Mouse (Mus musculus): ENCODE measurements around the gene Bcor. TPM values are rescaled to one million over a fixed set of nuclear protein-coding genes. Genes with fewer than 3 reads are reported as not detected.

The Bcor gene
- total and polyA plus RNA-seq, 3 experiments, result 44.6 to 88.7 (median 61.6) TPM

- no peaks in the 10 kb centered on the region for H3K9me3 ChIP-seq (replicated peaks; ENCODE audit: insufficient read depth, low read length)
- H3K79me2 ChIP-seq (ENCODE audit: control insufficient read depth, insufficient read depth, low read length, poor library complexity), result peaks cover 34% of the 10 kb centered on the region
- no peaks in the 10 kb centered on the region for H3K27me3 ChIP-seq (ENCODE audit: control insufficient read depth in 1 of 2, insufficient read depth in 2 of 2, low read length in 2 of 2)
- peak overlapping the region; percentile 84 for H3K27ac ChIP-seq (ENCODE audit: control insufficient read depth, low read depth, low read length)
- H3K9ac ChIP-seq (ENCODE audit: control insufficient read depth, low read depth, low read length, poor library complexity, severe bottlenecking), result peak overlapping the region; percentile 82
- peaks cover 0 to 31% of the 10 kb centered on the region in 2 experiments for H3K4me1 ChIP-seq (ENCODE audit: control insufficient read depth in 1 of 2, insufficient read depth in 2 of 2, low read length in 2 of 2)
- DNase-seq (ENCODE audit: low read depth, low spot score), result peak; percentile 62
- TF ChIP-seq ZKSCAN1 (IDR thresholded peaks at IDR 0.05; ENCODE audit: low read depth, low read length) (no peak), TBP (IDR thresholded peaks at IDR 0.05; ENCODE audit: low read depth, low read length) (peak; percentile 27; the same call in 1 of the 2 replicates), MYC (IDR thresholded peaks at IDR 0.05; ENCODE audit: low read depth, low read length) (no peak)
- H3K4me3 ChIP-seq (ENCODE audit: control insufficient read depth in 1 of 2, insufficient read depth in 1 of 2, low read depth in 2 of 2, low read length in 2 of 2), result peak overlapping the region; percentile 64 to 67
- peaks cover 0 to 20% of the 10 kb centered on the region in 2 experiments; a peak in 2 of 4 replicates for H3K36me3 ChIP-seq (ENCODE audit: control insufficient read depth in 1 of 2, insufficient read depth in 2 of 2, low read length in 2 of 2)
These were observed 30.0 kb downstream of the Bcor start for GRCm38 (mm10) chrX:12129828-12130809.

DNA sequence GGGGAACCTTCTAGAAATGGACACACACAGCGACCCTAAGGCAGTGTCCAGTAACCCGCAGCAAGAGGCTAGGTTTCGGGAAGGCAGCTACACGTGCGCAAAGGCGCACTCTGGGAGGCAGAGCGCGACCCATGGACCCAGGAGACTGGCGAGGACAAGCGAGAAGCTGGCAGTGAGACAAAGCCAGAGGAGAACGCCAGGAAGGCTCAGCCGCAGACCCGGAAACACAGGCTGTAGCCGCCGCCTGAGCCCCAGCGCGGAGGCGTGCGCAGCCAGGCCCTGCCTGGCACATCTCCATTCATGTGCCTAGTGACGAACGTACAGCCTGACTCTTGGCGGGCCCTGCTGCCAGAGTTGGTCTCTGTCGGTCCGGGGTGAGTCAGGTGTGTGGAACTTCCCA lies 30.9 kb downstream of the Bcor start:
- H3K79me2 ChIP-seq (ENCODE audit: control insufficient read depth, insufficient read depth, low read length, poor library complexity), result peaks cover 41% of the 10 kb centered on the region
- DNase-seq (ENCODE audit: low read depth, low spot score), result peak; percentile 85
- H3K27ac ChIP-seq (ENCODE audit: control insufficient read depth, low read depth, low read length), result peak overlapping the region; percentile 84
- H3K36me3 ChIP-seq (ENCODE audit: control insufficient read depth in 1 of 2, insufficient read depth in 2 of 2, low read length in 2 of 2), result peaks cover 0 to 29% of the 10 kb centered on the region in 2 experiments; a peak in 2 of 4 replicates
- H3K9ac ChIP-seq (ENCODE audit: control insufficient read depth, low read depth, low read length, poor library complexity, severe bottlenecking), result peak overlapping the region; percentile 82
- no peaks in the 10 kb centered on the region for H3K27me3 ChIP-seq (ENCODE audit: control insufficient read depth in 1 of 2, insufficient read depth in 2 of 2, low read length in 2 of 2)
- peak overlapping the region; percentile 64 to 67 for H3K4me3 ChIP-seq (ENCODE audit: control insufficient read depth in 1 of 2, insufficient read depth in 1 of 2, low read depth in 2 of 2, low read length in 2 of 2)
- peaks cover under 1 to 39% of the 10 kb centered on the region in 2 experiments for H3K4me1 ChIP-seq (ENCODE audit: control insufficient read depth in 1 of 2, insufficient read depth in 2 of 2, low read length in 2 of 2)
- H3K9me3 ChIP-seq (replicated peaks; ENCODE audit: insufficient read depth, low read length), result no peaks in the 10 kb centered on the region
- TF ChIP-seq MEF2A (IDR thresholded peaks at IDR 0.05; ENCODE audit: extremely low read depth, insufficient replicate concordance, low read depth, low read length, poor library complexity, severe bottlenecking) (no peak), BHLHE40 (IDR thresholded peaks at IDR 0.05; ENCODE audit: borderline replicate concordance, low read depth, low read length) (peak; percentile 87), TBP (IDR thresholded peaks at IDR 0.05; ENCODE audit: low read depth, low read length) (peak; percentile 58), CHD2 (IDR thresholded peaks at IDR 0.05; ENCODE audit: low read length) (no peak), ZMIZ1 (IDR thresholded peaks at IDR 0.05; ENCODE audit: low read depth, low read length) (peak; percentile 43; the same call in 1 of the 2 replicates), E2F4 (IDR thresholded peaks at IDR 0.05; ENCODE audit: borderline replicate concordance, low read depth, low read length) (no peak), NELFE (IDR thresholded peaks at IDR 0.05; ENCODE audit: low read depth, low read length) (peak; percentile 61), RAD21 (IDR thresholded peaks at IDR 0.05; ENCODE audit: low read depth, low read length) (no peak), ZNF384 (IDR thresholded peaks at IDR 0.05; ENCODE audit: low read depth, low read length) (no peak), POLR2AphosphoS2 (IDR thresholded peaks at IDR 0.05; ENCODE audit: low read length) (no peak), CHD1 (IDR thresholded peaks at IDR 0.05; ENCODE audit: low read depth, low read length) (peak; percentile 89; the same call in 1 of the 2 replicates), ZKSCAN1 (IDR thresholded peaks at IDR 0.05; ENCODE audit: low read depth, low read length) (no peak), POLR2A (IDR thresholded peaks at IDR 0.05; ENCODE audit: control insufficient read depth in 1 of 2, insufficient read depth in 1 of 2, low read depth in 1 of 2, low read length in 2 of 2, poor library complexity in 1 of 2) (peak; percentile 10 to 55; a peak in 1 of 4 replicates), MXI1 (IDR thresholded peaks at IDR 0.05; ENCODE audit: low read depth, low read length) (peak; percentile 62), ELF1 (IDR thresholded peaks at IDR 0.05; ENCODE audit: low read depth, low read length) (peak; percentile 86), SIN3A (IDR thresholded peaks at IDR 0.05; ENCODE audit: low read length) (peak; percentile 77), MAZ (IDR thresholded peaks at IDR 0.05; ENCODE audit: low read depth, low read length) (no peak; the same call in 1 of the 2 replicates), HCFC1 (IDR thresholded peaks at IDR 0.05; ENCODE audit: low read depth, low read length) (0 out of 2 replicates have a peak, but pooled peaks have one; percentile 46), RCOR1 (IDR thresholded peaks at IDR 0.05; ENCODE audit: low read depth, low read length) (0 out of 2 replicates have a peak, but pooled peaks have one; percentile 20), EP300 (IDR thresholded peaks at IDR 0.05; ENCODE audit: low read depth in 1 of 2, low read length in 2 of 2) (peak; percentile 24 to 28; a peak in 2 of 4 replicates), NRF1 (IDR thresholded peaks at IDR 0.05; ENCODE audit: insufficient read depth, low read depth, low read length, poor library complexity, severe bottlenecking) (peak; percentile 67), POLR2AphosphoS5 (IDR thresholded peaks at IDR 0.05; ENCODE audit: borderline replicate concordance, low read depth, low read length) (no peak), ETS1 (IDR thresholded peaks at IDR 0.05; ENCODE audit: low read depth, low read length) (peak; percentile 73), MAFK (IDR thresholded peaks at IDR 0.05; ENCODE audit: borderline replicate concordance, low read depth, low read length) (no peak), CTCF (IDR thresholded peaks at IDR 0.05 in 2 of 3, conservative IDR thresholded peaks at IDR 0.05 in 1 of 3; ENCODE audit: control insufficient read depth in 1 of 3, insufficient read depth in 1 of 3, low read depth in 2 of 3, low read length in 3 of 3, poor library complexity in 1 of 3, severe bottlenecking in 1 of 3) (no peak), MAX (IDR thresholded peaks at IDR 0.05; ENCODE audit: low read length) (peak; percentile 81), USF2 (IDR thresholded peaks at IDR 0.05; ENCODE audit: borderline replicate concordance in 1 of 2, insufficient read depth in 1 of 2, low read depth in 1 of 2, low read length in 2 of 2) (no peak)
